Mouse (Mus musculus) thymus, postnatal 0 days (tissue): ENCODE data around the gene Btla. TPM values are rescaled to one million over a fixed set of nuclear protein-coding genes. Genes with fewer than 3 reads are reported as not detected.

Experiments
- DNase-seq: peaks from one replicate; pipeline ENCODE4 v3.0.0-alpha.2; 2015; ENCODE audit warnings: low spot score
- polyA plus RNA-seq: library from polyadenylated mRNA; unstranded; fragments of >200 nt; fragmentation: Nextera tagmentation; extraction: Ambion mirVana; gene quantifications from 2 replicates; pipeline ENCODE4 v1.2.1, GENCODE M21; 2015

Btla gene
- 5.1 and 5.8 TPM in 2 replicates for polyA plus RNA-seq

GRCm38 (mm10) chr16:45223648-45224388 lies at the start of gene Btla:
Gene Btla (plus strand): TSS chr16:45224315.
- peak; percentile 64 for DNase-seq

- no peak for DNase-seq
Observed at GRCm38 (mm10) chr16:45178552-45178951, 45.6 kb upstream of the Btla start.

GRCm38 (mm10) chr16:45181824-45182223 lies 42.3 kb upstream of the Btla start:
- DNase-seq = no peak

DNA sequence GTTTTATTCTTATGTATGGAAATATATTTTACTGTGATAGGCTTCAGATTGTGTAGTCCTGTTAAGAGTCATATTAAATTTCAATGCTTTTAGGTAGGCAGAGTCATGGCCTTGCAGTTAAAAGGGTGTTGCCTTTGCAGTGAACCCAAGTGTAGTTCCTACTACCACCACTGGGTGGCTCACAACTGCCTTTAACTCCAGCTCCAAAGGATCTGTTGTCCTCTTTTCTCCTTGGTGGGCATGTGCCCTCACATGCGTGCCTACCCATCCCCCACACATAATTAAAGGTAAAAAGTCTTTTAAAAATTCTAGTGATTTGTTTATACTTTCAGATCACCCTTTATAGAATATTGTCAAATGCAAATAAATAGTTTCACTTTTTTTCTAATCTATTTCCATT lies 31.5 kb upstream of the Btla start:
- DNase-seq = peak; percentile 75

DNA sequence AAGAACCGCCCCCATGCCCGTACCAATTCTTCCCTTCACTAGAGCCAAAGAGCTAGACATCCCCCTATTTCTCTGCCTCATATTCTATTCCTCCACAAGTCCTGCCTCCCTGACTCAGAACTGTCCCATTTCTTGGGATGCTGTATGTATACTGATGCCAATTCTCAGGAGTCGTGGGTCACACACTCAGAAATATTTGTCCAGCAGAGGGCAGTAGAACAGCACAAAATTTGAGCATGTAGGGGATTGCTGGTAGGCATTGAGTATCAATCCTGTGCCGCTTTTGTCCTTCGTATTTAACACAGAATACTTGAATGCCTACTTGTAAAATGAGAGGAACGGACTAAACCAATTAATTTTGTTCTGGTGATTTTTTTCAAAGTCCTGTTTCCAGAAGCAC lies 27.3 kb upstream of the Btla start:
- DNase-seq = peak; percentile 81

- DNase-seq = no peak
Observed at GRCm38 (mm10) chr16:45201395-45201794, 22.7 kb upstream of the Btla start.

GRCm38 (mm10) chr16:45204438-45204837 lies 19.7 kb upstream of the Btla start:
- DNase-seq = no peak

- no peak for DNase-seq
Observed at GRCm38 (mm10) chr16:45204859-45205670, 19.1 kb upstream of the Btla start.

DNA sequence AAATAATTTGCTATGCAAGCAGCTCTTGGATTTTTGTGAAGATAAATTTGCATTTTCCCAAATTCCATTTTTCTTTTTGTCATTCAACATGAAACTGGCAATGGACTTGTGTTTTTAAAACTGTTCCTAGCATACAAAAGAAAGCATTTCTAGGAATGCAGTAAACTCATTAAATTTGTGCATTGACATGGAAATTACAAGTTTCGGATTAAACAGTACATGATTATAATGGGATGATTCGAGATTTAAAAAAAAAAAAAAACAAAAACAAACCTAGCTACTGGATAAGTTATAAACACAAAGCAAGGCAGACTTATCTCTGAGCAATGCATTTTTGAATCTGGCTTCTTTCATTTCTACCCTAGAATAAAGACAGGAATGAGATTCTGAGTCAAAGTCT lies 2.1 kb upstream of the Btla start:
- DNase-seq = no peak

DNA sequence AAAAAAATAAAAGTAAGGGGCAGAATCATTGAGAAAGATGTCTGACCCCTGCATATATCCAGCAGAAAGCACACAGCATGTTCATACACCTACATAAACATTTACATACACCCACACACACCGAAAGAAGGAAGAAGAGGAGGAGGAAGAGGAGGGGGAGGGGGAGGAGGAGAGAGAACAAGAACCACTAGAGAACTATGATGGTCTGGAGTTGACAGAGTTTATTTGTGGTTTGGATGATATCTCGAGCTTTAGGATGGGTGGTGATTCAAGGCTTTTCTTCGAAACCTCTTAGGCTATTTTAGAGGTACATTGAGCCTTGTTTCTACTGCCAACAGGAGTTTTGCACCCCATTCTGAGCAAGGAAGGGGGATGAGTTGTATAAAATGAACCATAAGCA lies 1.3 kb upstream of the Btla start:
- DNase-seq = no peak

DNA sequence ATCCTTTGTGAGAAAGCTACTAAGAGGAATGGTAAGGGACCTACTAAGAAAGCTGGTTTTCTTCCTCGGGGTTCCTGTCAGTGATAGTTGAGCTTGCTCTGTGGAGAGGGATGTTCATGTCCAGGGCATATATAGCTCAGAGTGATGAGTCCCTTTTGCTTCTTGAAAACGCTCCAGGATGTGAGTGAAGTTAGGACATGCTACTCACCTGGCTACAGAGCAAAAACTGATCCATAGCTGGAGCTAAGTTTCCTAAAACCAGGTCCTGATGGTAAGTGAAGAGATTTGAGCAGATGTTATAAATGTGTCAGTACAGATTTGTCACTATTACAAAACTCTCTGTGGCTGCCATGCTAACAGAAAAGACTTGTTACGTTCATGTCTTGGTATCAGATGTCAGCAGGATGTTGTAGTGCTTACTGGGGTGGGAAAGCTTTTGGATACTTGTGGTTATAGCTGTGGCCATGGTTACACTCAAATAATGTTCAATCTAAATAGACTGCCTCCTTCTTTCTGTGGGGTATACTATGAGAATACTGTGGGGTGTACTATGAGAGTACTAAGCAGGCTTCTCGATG lies 405 bp downstream of the Btla start:
- DNase-seq = peak; percentile 29

DNA sequence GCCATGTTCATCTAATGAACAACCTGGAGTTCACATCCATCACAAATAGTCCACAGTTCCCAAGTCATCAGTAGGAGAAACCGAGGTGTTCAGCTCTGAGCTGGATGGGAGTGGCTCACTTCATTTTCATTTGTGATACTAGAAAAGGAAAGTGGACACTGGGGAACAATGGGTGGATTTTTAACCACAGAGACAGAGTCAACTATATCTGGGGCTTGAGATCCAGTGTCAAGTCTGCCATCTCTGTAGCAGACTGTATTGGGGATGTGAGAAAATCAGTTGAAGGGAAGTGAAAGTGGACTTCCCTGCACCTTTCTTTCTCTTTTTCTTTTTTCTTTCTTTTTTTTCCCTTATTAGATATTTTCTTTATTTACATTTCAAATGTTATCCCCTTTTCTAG lies 2.9 kb downstream of the Btla start:
- no peak for DNase-seq

DNA sequence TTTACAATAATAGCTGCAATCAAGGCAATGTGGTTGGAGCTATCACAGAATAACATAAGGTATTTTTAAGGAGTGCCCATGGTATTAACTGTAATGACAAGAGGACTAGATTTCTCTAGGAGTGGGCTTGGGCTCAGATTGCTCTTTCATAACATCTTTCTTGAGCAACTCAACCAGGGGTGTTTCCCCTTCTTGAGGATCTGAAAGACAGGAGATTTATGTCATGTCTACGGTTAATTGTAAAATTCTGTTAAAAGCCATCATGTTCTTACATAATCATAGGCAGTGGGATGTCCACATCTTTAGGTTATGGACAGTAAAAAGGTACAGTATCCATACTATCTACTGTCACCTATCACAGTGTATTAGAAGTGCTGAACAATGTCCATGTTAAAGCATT lies 7.2 kb downstream of the Btla start:
- no peak for DNase-seq

DNA sequence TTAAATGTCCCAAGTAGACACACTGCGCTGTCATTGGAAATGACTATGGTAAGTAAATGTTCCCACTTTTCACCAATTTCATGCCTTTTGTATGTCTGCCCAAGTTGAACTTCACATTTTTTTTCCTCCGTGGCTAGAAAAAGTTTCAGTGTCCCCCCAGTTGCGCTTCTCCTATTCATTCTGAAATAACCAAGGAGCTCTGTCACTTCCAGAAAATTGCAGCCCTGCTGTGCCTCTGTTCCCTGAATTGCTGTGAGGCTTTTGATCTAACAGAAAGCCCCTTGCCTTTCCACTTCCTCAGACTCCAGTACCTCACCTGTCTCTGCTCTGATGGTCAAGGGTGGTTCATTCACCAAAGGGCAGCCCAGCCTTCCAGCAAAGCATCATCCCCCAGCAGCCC lies 8.9 kb downstream of the Btla start:
- no peak for DNase-seq

- no peak for DNase-seq
Observed at GRCm38 (mm10) chr16:45242700-45243099, 18.6 kb downstream of the Btla start.

DNA sequence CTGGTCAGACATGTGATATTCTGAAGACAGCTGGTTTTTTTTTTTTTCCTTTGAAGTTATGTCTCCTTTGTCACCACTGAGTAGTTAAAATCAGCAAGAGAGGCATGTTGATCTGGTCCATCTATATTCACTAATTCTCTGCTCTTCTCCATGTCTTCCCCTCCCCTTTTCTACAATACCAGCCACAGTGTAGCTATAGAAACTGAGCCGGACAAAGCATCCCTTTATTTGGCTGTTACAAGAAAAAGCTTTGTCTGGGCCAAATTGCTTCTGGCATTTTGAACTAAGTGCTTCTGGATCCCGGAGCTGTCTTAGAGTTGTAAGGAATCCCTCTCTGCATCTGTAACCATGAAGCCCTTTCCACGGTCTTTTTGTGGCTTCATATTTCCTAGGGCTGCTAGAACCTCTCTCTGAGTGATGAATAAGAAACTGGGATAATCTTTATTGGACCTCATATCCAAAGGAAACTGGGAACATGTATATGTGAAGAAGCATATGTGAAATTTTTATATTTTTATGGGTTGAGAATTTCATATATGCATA lies 20.9 kb downstream of the Btla start:
- DNase-seq = no peak

DNA sequence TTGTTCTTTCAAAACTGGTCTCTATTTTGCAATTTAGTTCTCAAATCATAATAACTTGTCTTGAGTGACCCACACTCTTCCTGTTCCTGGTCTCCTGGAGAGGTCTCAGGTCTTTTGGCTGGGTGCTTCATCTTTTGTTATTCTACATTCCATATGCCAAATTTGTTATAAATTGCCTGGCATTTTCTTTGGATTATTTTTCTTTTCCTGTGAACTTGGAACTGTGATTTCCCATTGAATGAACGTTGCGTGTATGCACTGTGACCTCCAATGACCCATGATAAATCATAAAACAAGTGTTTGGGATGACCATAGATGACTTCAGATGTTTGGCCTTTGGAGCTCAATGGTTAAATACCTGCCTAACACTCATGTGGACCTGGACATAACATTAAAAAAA lies 25.6 kb downstream of the Btla start:
- no peak for DNase-seq

DNA sequence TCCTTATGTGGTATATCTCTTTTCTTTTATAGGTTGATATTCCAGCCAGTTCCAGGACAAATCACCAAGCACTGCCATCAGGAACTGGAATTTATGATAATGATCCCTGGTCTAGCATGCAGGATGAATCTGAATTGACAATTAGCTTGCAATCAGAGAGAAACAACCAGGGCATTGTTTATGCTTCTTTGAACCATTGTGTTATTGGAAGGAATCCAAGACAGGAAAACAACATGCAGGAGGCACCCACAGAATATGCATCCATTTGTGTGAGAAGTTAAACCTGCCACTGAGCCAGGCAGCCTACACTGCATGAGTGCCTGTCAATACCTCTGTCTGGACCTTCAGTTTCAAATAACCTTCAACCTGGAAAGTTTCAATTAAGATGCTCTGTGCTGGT lies 26.2 kb downstream of the Btla start:
- DNase-seq = no peak

- DNase-seq = peak; percentile 55
Observed at GRCm38 (mm10) chr16:45251773-45252413, 27.8 kb downstream of the Btla start.

DNA sequence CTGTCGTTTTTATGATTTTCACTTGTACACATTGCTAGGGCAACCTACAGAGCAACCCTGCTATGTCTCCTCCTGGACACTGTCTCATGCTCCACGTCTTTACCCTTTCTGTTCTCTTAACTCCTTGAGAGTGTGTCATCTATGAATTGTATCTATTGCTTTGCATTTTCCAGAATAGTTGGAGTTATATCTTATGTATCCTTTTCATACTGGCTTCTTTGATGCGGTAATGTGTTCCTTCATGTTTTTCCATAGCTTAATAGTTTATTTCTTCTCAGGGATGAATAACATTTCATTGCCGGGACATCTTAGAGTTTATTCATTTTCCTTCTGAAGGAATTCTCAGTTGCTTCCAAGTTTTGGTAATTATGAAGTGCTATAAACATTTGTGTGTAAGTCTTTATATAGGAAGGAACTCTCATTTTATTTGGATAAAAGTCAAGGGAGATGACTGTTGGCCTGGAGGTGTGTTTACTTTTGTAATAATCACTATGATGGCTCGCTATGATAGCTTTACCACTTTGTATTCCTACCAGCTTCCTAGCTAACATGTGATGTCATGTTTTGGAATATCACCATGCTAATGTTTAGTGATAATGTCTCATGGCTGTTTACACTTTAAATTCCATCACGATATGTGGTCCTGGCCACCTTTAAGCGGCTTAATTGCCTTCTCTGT lies 31.2 kb downstream of the Btla start:
- DNase-seq = no peak

- DNase-seq = no peak
Observed at GRCm38 (mm10) chr16:45256895-45257294, 32.8 kb downstream of the Btla start.
